Mouse (Mus musculus) forebrain, embryonic 15.5 days (tissue): ENCODE results near the gene Anapc7. TPM values are rescaled to one million over a fixed set of nuclear protein-coding genes. Genes with fewer than 3 reads are reported as not detected.
A peak's percentile ranks its signal among the peaks of the same experiment; 100 is the strongest.
"Not testable (repeated sequence)": the region's sequence is repeated elsewhere in the genome, so short reads cannot be mapped to it uniquely, and the experiment has no call there.

Source experiments
- ATAC-seq: fragments of 200-750 bp; cut with Nextera tagmentation; replicated peaks from 2 replicates; pipeline ENCODE4 v1.8.0; 2017; ENCODE audit warnings: mild to moderate bottlenecking, moderate TSS enrichment, moderate library complexity
- H3K27ac ChIP-seq: fragments of 300-500 bp; sonication (generic); replicated peaks from 2 replicates; pipeline ENCODE4 v1.5.1; 2015; ENCODE audit warnings: mild to moderate bottlenecking, inconsistent platforms
- H3K27me3 ChIP-seq: fragments of 300-500 bp; sonication (generic); 2 replicates; pipeline ENCODE4 v1.6.1; 2015; ENCODE audit warnings: inconsistent platforms
- H3K36me3 ChIP-seq: fragments of 300-500 bp; sonication (generic); 2 replicates; pipeline ENCODE4 v1.6.1; 2015; ENCODE audit warnings: mild to moderate bottlenecking, inconsistent platforms
- H3K4me1 ChIP-seq: fragments of 300-500 bp; sonication (generic); 2 replicates; pipeline ENCODE4 v1.6.1; 2015; ENCODE audit warnings: inconsistent platforms
- H3K4me2 ChIP-seq: fragments of 300-500 bp; sonication (generic); replicated peaks from 2 replicates; pipeline ENCODE4 v1.6.1; 2015; ENCODE audit warnings: mild to moderate bottlenecking, inconsistent platforms
- H3K4me3 ChIP-seq: fragments of 300-500 bp; sonication (generic); 2 replicates; pipeline ENCODE4 v1.5.1; 2015; ENCODE audit warnings: mild to moderate bottlenecking, inconsistent platforms
- H3K9ac ChIP-seq: fragments of 300-500 bp; sonication (generic); replicated peaks from 2 replicates; pipeline ENCODE4 v1.6.1; 2015; ENCODE audit warnings: mild to moderate bottlenecking, inconsistent platforms
- H3K9me3 ChIP-seq: fragments of 300-500 bp; sonication (generic); 2 replicates; pipeline ENCODE4 v1.6.1; 2016; ENCODE audit warnings: inconsistent platforms
- WGBS: fragments of 180-500 bp; shearing (Covaris S2); methylation state at CpG from one replicate; pipeline ENCODE4 v1.1.7; 2015; ENCODE audit warnings: mixed read lengths; 5-methylcytosine and 5-hydroxymethylcytosine counted together
- polyA plus RNA-seq: library from polyadenylated mRNA; unstranded; fragments of >200 nt; fragmentation: Nextera tagmentation; extraction: Ambion mirVana; gene quantifications from 2 replicates; pipeline ENCODE4 v1.2.1, GENCODE M21; 2015

The Anapc7 gene
- polyA plus RNA-seq, 1 experiment from 2014 or later, result 53.3 TPM

DNA sequence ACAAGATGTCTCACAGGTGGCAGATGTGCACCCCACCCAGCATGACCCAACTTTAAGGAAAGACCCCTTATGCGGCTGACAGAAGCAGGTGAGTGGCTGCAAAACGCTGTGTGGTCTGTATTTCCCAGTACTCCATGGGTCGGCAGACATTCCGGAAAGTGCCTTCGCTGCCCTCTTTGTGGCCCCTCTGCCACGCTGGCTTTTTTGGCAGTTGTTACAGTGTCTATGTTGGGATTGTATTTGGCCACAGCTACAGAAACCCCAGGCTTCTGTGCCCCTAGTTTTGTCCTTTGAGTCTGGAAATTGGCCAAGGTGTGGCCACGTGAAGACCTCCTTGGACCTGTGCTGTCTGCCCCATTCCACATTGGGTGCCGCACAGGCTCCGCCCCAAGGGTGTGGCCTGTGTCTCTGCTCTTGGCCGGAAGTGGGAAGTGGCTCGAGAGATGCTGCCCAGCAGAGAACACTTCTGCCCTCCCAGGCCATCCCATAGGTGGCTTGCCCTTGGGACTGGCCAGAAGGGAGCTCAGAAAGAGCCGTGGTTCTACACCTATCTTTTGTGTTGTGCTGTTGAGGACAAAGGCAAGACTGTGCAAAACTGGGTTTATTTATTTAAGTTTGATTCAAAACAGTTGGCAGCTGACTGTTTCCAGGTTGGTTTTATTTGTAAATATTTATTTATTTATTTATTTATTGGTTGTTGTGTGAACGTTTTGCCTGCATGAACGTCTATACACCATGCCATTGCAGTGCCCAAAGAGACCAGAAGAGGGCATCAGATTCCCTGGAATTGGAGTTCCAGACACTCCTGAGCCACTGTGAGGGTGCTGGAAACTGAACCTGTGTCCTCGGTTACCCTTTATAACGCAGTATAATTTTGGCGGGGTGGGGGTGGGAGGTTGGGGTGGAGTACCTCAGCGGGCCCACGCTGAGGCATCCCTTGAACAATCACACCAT is 11.5 kb upstream of the Anapc7 start:
- no peak for ATAC-seq
- 87% methylated on average over 19 of the region's 19 CpGs for WGBS

DNA sequence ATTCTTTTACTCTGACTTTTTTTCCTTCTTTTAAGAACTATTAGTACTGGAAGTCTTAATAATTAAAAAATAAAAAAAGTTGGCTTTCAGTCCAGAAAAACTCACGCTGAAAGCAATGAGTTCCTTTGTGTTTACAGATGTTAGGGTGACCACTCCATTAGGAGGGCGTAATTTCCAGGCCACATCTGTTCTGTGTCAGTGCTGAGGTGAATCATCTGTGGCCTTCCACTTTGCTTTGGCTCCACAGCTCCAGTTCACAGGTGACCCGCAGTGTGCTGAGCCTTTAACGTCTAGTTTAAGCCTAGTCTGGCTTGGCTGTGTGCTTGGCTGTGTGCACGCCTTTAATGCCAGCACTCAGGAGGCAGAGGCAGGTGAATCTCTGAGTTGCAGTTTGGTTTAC is 9.6 kb upstream of the Anapc7 start:
- H3K9me3 ChIP-seq, result no peaks in the 10 kb centered on the region
- no peak overlapping the region for H3K4me3 ChIP-seq
- H3K27me3 ChIP-seq, result no peaks in the 10 kb centered on the region
- H3K4me2 ChIP-seq, result no peak overlapping the region
- WGBS, result 85% methylated on average over 5 of the region's 5 CpGs
- no peak overlapping the region for H3K9ac ChIP-seq
- H3K27ac ChIP-seq, result no peak overlapping the region
- no peak for ATAC-seq
- H3K36me3 ChIP-seq, result peaks cover 13% of the 10 kb centered on the region
- H3K4me1 ChIP-seq, result no peaks in the 10 kb centered on the region

More for the DNA sequence above, 11.5 kb upstream of the Anapc7 start:
- Histone ChIP-seq H3K4me3 (no peak overlapping the region), H3K4me1 (no peaks in the 10 kb centered on the region), H3K27me3 (no peaks in the 10 kb centered on the region), H3K9ac (no peak overlapping the region), H3K36me3 (peaks cover 32% of the 10 kb centered on the region), H3K4me2 (no peak overlapping the region), H3K27ac (no peak overlapping the region), H3K9me3 (no peaks in the 10 kb centered on the region; the same call in 1 of the 2 replicates)

GRCm38 (mm10) chr5:122412826-122413225 is 8.7 kb upstream of the Anapc7 start:
- peaks cover 5% of the 10 kb centered on the region for H3K36me3 ChIP-seq
- no peak overlapping the region for H3K27ac ChIP-seq
- no peak overlapping the region for H3K9ac ChIP-seq
- H3K27me3 ChIP-seq, result no peaks in the 10 kb centered on the region
- H3K9me3 ChIP-seq, result no peaks in the 10 kb centered on the region
- 69% methylated on average over 6 of the region's 6 CpGs for WGBS
- H3K4me2 ChIP-seq, result no peak overlapping the region
- ATAC-seq, result no peak
- no peaks in the 10 kb centered on the region for H3K4me1 ChIP-seq
- H3K4me3 ChIP-seq, result no peak overlapping the region

DNA sequence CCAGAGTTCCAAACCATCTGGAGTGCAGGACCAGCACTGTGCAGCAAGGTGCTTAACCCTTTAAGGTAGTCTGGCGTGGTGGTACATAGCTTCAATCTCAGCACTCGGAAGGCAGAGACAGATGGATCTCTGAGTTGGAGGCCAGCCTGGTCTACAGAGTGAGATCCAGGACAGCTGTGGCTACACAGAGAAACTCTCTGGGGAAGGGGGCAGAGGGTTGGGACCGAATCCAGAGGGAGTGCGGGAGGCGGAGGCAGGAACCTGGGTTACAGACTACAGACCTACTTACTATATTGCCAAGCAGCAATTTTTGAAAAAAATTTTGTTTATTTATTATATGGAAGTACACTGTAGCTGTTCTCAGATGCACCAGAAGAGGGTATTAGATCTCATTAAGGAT is 7.1 kb upstream of the Anapc7 start:
- no peak overlapping the region for H3K9ac ChIP-seq
- H3K4me1 ChIP-seq, result no peaks in the 10 kb centered on the region
- 83% methylated on average over 5 of the region's 5 CpGs for WGBS
- no peak overlapping the region for H3K27ac ChIP-seq
- H3K36me3 ChIP-seq, result peaks cover 5% of the 10 kb centered on the region
- H3K9me3 ChIP-seq, result no peaks in the 10 kb centered on the region
- H3K4me3 ChIP-seq, result no peak overlapping the region
- H3K27me3 ChIP-seq, result no peaks in the 10 kb centered on the region
- H3K4me2 ChIP-seq, result no peak overlapping the region
- no peak for ATAC-seq

- no peak overlapping the region for H3K4me3 ChIP-seq
- no peaks in the 10 kb centered on the region for H3K9me3 ChIP-seq
- H3K27ac ChIP-seq, result no peak overlapping the region
- H3K9ac ChIP-seq, result no peak overlapping the region
- H3K36me3 ChIP-seq, result no peaks in the 10 kb centered on the region
- no peaks in the 10 kb centered on the region for H3K4me1 ChIP-seq
- no peak overlapping the region for H3K4me2 ChIP-seq
- WGBS, result 89% methylated on average over 12 of the region's 12 CpGs
- ATAC-seq, result no peak
- H3K27me3 ChIP-seq, result no peaks in the 10 kb centered on the region
Observed at GRCm38 (mm10) chr5:122415465-122415864, 6.0 kb upstream of the Anapc7 start.

DNA sequence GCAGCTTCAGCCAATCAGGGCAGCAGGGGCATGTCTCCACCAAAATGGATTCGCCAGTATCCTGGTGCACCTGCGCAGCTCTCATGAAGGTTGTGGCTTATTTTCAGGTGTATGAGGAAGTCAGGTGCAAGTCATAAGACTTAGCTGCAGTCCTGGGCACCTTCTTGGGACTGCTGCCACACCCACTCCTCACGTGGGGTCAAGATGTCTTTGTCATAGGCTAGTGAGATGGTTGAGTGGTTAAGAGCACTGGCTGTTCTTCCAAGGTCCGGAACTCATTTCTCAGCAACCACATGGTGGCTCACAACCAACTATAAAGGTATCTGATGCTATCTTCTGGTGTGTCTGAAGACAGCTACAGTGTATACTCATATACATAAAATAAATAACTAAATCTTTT is 817 bp upstream of the Anapc7 start:
- not testable (repeated sequence) for ATAC-seq
- 68% methylated on average over 4 of the region's 4 CpGs for WGBS

GRCm38 (mm10) chr5:122422071-122422964 is 825 bp downstream of the Anapc7 start:
- under 1% methylated on average over 73 of the region's 73 CpGs for WGBS

More for the DNA sequence above, 817 bp upstream of the Anapc7 start:
- H3K27ac ChIP-seq, H3K4me3 ChIP-seq, H3K27me3 ChIP-seq, H3K9me3 ChIP-seq, H3K9ac ChIP-seq, H3K4me2 ChIP-seq, H3K36me3 ChIP-seq: not testable (repeated sequence)
- peaks cover 19% of the 10 kb centered on the region for H3K4me1 ChIP-seq

GRCm38 (mm10) chr5:122423083-122423482 is 1.6 kb downstream of the Anapc7 start:
- no peaks in the 10 kb centered on the region for H3K9me3 ChIP-seq
- H3K4me2 ChIP-seq, result peak overlapping the region; percentile 86
- H3K27ac ChIP-seq, result peak overlapping the region; percentile 93; the same call in 1 of the 2 replicates
- H3K4me1 ChIP-seq, result peaks cover 19% of the 10 kb centered on the region
- H3K27me3 ChIP-seq, result no peaks in the 10 kb centered on the region
- H3K4me3 ChIP-seq, result peak overlapping the region; percentile 83
- H3K36me3 ChIP-seq, result peaks cover 3% of the 10 kb centered on the region
- 35% methylated on average over 15 of the region's 15 CpGs for WGBS
- 0 out of 2 replicates have a peak, but pooled peaks have one; percentile 2 for ATAC-seq
- peak overlapping the region; percentile 82 for H3K9ac ChIP-seq

More at GRCm38 (mm10) chr5:122422071-122422964, 825 bp downstream of the Anapc7 start:
- Histone ChIP-seq H3K36me3 (no peaks in the 10 kb centered on the region), H3K27me3 (no peaks in the 10 kb centered on the region), H3K27ac (peak overlapping the region; percentile 93), H3K9ac (peak overlapping the region; percentile 82), H3K9me3 (no peaks in the 10 kb centered on the region), H3K4me3 (peak overlapping the region; percentile 83), H3K4me1 (peaks cover 19% of the 10 kb centered on the region), H3K4me2 (peak overlapping the region; percentile 86)
- peak; percentile 92 for ATAC-seq

DNA sequence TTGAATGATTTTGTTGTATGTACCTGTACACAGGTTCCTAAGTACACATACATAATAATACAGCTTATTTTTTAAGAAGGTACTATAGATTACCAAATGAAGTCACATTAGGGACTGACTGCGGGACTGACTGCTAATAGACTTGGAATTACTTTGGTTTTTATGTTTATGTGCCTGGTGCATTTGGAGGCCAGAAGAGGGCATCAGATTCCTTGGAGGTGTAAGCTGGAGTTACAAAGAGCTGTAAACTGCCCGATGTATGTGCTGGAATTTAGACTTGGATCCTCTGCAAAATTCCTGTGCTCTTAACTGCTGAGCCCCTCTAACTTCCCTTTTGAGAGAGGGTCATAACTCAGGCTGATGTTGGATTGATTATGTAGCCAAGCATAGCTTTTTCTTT is 4.1 kb downstream of the Anapc7 start:
- H3K9me3 ChIP-seq, result no peaks in the 10 kb centered on the region
- H3K27me3 ChIP-seq, result no peaks in the 10 kb centered on the region
- no peak overlapping the region for H3K4me2 ChIP-seq
- H3K4me3 ChIP-seq, result no peak overlapping the region
- H3K9ac ChIP-seq, result no peak overlapping the region
- WGBS, result 88% methylated on average over 2 of the region's 2 CpGs
- peaks cover 27% of the 10 kb centered on the region for H3K36me3 ChIP-seq
- peaks cover 19% of the 10 kb centered on the region for H3K4me1 ChIP-seq
- ATAC-seq, result no peak
- H3K27ac ChIP-seq, result no peak overlapping the region

- Histone ChIP-seq H3K9ac (no peak overlapping the region), H3K4me2 (no peak overlapping the region), H3K4me3 (no peak overlapping the region), H3K4me1 (no peaks in the 10 kb centered on the region), H3K27me3 (no peaks in the 10 kb centered on the region), H3K36me3 (peaks cover 72% of the 10 kb centered on the region), H3K27ac (no peak overlapping the region), H3K9me3 (no peaks in the 10 kb centered on the region)
- WGBS, result 90% methylated on average over 4 of the region's 4 CpGs
- no peak for ATAC-seq
Observed at GRCm38 (mm10) chr5:122430036-122430775, 8.7 kb downstream of the Anapc7 start.

DNA sequence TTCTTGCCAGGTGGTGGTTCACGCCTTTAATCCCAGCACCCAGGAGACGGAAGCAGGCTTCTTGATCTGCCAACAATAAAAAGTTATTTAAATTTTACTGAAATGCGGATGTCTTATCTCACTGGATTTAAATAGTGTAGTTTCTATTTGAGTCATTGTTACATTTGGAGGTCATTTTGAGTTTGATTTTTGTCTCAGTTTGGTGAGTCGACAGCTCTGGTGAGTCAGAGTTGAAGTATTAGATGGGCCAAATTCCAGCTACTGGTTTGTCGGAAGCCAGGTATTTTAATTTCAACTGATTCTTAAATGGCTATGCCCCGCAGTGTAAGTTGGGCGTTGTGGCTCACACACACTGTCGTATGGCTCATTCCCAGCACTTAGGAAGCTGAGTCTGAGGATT is 9.7 kb downstream of the Anapc7 start:
- ATAC-seq, result no peak
- Histone ChIP-seq H3K27ac (no peak overlapping the region), H3K9ac (no peak overlapping the region), H3K4me3 (no peak overlapping the region), H3K27me3 (no peaks in the 10 kb centered on the region), H3K4me2 (no peak overlapping the region), H3K36me3 (peaks cover 81% of the 10 kb centered on the region), H3K9me3 (no peaks in the 10 kb centered on the region), H3K4me1 (no peaks in the 10 kb centered on the region)
- 95% methylated on average over 8 of the region's 8 CpGs for WGBS
